In the genomic region with DNA sequence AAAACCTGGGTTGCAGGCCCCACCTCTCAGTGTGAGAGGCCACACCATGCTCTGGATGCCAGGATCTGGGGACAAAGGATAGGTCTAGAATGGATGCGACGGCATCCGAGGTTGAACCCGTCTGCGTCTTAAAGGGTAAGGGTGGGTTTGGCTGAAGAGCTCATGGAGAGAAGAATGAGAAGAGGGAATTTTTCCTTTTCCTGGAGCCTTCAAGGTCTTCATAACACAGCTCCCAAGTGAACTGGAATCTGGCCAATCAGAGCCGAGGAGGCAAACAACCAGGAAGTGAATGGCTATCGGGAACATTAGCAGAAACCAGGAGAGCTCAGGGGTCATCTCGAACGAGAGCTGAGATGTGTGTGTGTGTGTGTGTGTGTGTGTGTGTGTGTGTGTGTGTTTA, we compare ENCODE assay signal across 9 mouse cellular contexts.
DNase-seq lines count a peak whose midpoint lies in the region; ATAC-seq lines count a peak whose summit lies in the region.
"Had no signal": no experiment of that assay in that cellular context is flagged by ENCODE, and none has a peak within 500 bp of the region (broad histone marks: within the 10 kb centered on the region; RNA-seq: fewer than 3 reads in every experiment).

No protein-coding gene starts in this region.

- H3K36me3 ChIP-seq in hindbrain, embryonic 12.5 days = no peaks in the 10 kb centered on the region
- no peaks in the 10 kb centered on the region for H3K36me3 ChIP-seq in lung, embryonic 16.5 days (ENCODE audit: control insufficient read depth, insufficient read depth, low read length)

- no peaks in the 10 kb centered on the region for H3K9me3 ChIP-seq in hindbrain, embryonic 12.5 days (replicated peaks)
- H3K9me3 ChIP-seq in lung, embryonic 16.5 days (ENCODE audit: control insufficient read depth, low read length) = no peaks in the 10 kb centered on the region

- peak; percentile 7 for DNase-seq in kidney, adult 11 months
- no peak for DNase-seq in kidney, adult 18-20 months
- peak; percentile 45 for DNase-seq in adrenal gland, postnatal 25 days
- DNase-seq in gastrocnemius, postnatal 10 days = no peak
- no peak for DNase-seq in right cerebral cortex, adult 18-20 months
- DNase-seq: cerebellum, adult 9-11 months had no signal

- peaks cover 35% of the 10 kb centered on the region for H3K27me3 ChIP-seq in hindbrain, embryonic 12.5 days
- H3K27me3 ChIP-seq in lung, embryonic 16.5 days (ENCODE audit: control insufficient read depth, insufficient read depth, low read depth, low read length) = peaks cover 15% of the 10 kb centered on the region

- WGBS in hindbrain, embryonic 12.5 days = 68% methylated on average over 9 of the region's 9 CpGs
- WGBS in lung, embryonic 16.5 days = 44% methylated on average over 9 of the region's 9 CpGs

- ATAC-seq in hindbrain, embryonic 12.5 days (ENCODE audit: low FRiP score) = 0 out of 2 replicates have a peak, but pooled peaks have one; percentile 26
- ATAC-seq in lung, embryonic 16.5 days (ENCODE audit: low read depth) = peak; percentile 34
- no peak for ATAC-seq in megakaryocyte progenitor cell, adult 5-6 weeks (replicated peaks; ENCODE audit: poor library complexity)

- H3K4me1 ChIP-seq in hindbrain, embryonic 12.5 days = peaks cover 14% of the 10 kb centered on the region
- peaks cover 4% of the 10 kb centered on the region for H3K4me1 ChIP-seq in lung, embryonic 16.5 days (replicated peaks; ENCODE audit: control insufficient read depth, insufficient read depth, low read length)

- no peak overlapping the region for H3K4me3 ChIP-seq in hindbrain, embryonic 12.5 days
- H3K4me3 ChIP-seq in lung, embryonic 16.5 days (ENCODE audit: low read length) = no peak overlapping the region

- no peak overlapping the region for H3K9ac ChIP-seq in hindbrain, embryonic 12.5 days
- H3K9ac ChIP-seq in lung, embryonic 16.5 days (ENCODE audit: low read length) = 0 out of 2 replicates have a peak overlapping the region, but pooled peaks have one; percentile 34

- no peak overlapping the region for H3K27ac ChIP-seq in hindbrain, embryonic 12.5 days
- H3K27ac ChIP-seq in lung, embryonic 16.5 days (ENCODE audit: low read length) = peak overlapping the region; percentile 80

- no peak overlapping the region for H3K4me2 ChIP-seq in hindbrain, embryonic 12.5 days (replicated peaks)
- peak overlapping the region; percentile 33 for H3K4me2 ChIP-seq in lung, embryonic 16.5 days (ENCODE audit: low read depth, low read length)

Comparison
In these comparisons a context has a peak if more than half of its experiments do, and no peak if none do; other contexts are left out.
1. DNase-seq: peak in kidney, adult 11 months (single experiment) and adrenal gland, postnatal 25 days (single experiment); none in kidney, adult 18-20 months (single experiment), gastrocnemius, postnatal 10 days (single experiment) and right cerebral cortex, adult 18-20 months (single experiment).